Mouse (Mus musculus): ENCODE measurements at regions not wholly inside any gene's neighbourhood (a gene's known extent, or its start where the extent isn't known, plus 50 kb on each side); places are given as distances from the start of the nearest gene placed in this dataset.

DNA sequence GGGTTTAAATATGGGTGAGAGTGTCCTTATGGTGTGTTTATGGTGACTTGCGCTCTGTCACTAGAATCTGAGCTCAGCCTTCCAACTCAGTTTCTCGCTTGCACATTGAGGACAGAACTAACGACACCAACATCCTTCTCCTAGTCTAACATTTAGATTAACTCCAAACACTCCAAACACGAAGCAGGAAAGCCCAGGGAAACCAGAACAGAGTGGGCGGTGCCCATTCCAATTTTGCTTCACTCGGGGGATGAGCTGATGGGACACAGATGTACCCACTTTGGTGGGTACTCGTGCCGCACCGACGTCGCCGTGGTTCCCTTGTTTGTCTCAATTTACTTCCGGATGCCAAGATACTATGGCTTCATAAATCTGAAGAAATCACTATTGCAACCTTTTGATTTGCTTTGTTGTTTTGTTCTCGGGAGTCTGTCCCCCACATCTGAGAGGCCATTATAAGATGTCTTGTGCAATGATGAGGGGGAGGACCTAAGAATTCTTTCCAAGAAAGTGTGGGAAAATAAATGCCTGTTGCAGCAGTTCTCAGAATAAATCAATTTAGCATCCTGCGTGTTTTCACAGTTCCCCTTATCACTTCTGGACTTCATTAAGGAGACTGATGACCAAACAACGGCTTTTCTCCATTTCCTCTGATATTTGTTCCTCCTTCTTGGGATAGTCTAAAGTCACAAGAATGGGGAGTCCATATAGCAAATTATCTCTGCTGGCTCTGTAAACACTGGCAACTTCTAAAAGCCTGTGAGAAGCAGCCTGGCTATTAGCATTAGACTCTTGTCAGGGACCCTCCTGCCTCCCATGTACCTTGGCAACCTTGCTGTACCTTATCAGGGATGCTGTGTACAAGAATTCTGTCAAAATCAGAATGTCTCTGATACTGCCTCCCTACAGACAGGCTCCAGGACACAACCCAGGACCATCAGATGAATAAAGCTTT lies 96.2 kb upstream of the Klf9 start:
- H3K79me2 ChIP-seq (ENCODE audit: control insufficient read depth, insufficient read depth, low read length): no peaks in the 10 kb centered on the region
- peak; percentile 46 for DNase-seq (ENCODE audit: extremely low read depth, low read depth, low spot score)
- TF ChIP-seq CTCF (IDR thresholded peaks at IDR 0.05; ENCODE audit: low read depth, low read length) (no peak), POLR2A (IDR thresholded peaks at IDR 0.05; ENCODE audit: extremely low read depth, insufficient read depth, low read length) (no peak)
- no peak overlapping the region for H3K4me3 ChIP-seq (ENCODE audit: insufficient read depth, low read depth, low read length)
- peak overlapping the region; percentile 36; the same call in 1 of the 2 replicates for H3K27ac ChIP-seq (replicated peaks; ENCODE audit: insufficient read depth, low read depth, low read length)
- no peaks in the 10 kb centered on the region for H3K36me3 ChIP-seq (ENCODE audit: control insufficient read depth, insufficient read depth, low read length)
- peaks cover 2% of the 10 kb centered on the region; the same call in 1 of the 2 replicates for H3K4me1 ChIP-seq (ENCODE audit: control insufficient read depth, insufficient read depth, low read length)
- H3K9ac ChIP-seq (ENCODE audit: low read depth, low read length): no peak overlapping the region
- H3K27me3 ChIP-seq (ENCODE audit: control insufficient read depth, insufficient read depth, low read length): no peaks in the 10 kb centered on the region
- WGBS: 74% methylated on average over 16 of the region's 16 CpGs

DNA sequence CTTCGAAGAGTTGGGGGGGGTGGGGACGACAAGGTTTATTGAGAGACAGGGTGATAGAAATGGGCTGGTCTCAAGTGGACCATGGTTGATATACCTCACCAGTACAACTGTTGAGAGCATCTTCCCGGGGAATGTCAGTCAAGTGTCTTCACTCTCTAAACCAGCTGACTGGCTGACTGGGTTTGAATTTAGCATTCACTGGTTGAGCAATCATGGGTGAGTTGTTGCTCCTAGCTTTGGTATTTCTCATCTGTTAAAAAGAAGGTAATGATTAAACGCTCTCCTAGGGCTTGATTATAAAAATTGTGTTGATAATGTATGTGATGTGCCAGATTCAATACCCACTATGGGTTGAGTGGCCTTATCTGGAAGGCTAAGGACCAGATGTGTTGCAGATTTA lies 89.6 kb upstream of the Klf9 start:
- Histone ChIP-seq H3K4me3 (ENCODE audit: insufficient read depth, low read depth, low read length) (no peak overlapping the region), H3K27me3 (ENCODE audit: control insufficient read depth, insufficient read depth, low read length) (no peaks in the 10 kb centered on the region), H3K4me1 (ENCODE audit: control insufficient read depth, insufficient read depth, low read length) (peaks cover 5% of the 10 kb centered on the region; the same call in 1 of the 2 replicates), H3K27ac (replicated peaks; ENCODE audit: insufficient read depth, low read depth, low read length) (no peak overlapping the region), H3K9ac (ENCODE audit: low read depth, low read length) (no peak overlapping the region), H3K36me3 (ENCODE audit: control insufficient read depth, insufficient read depth, low read length) (no peaks in the 10 kb centered on the region), H3K79me2 (ENCODE audit: control insufficient read depth, insufficient read depth, low read length) (no peaks in the 10 kb centered on the region)
- DNase-seq (ENCODE audit: extremely low read depth, low read depth, low spot score): no peak
- no peak for TF ChIP-seq CTCF (IDR thresholded peaks at IDR 0.05; ENCODE audit: low read depth, low read length)
- TF ChIP-seq POLR2A (IDR thresholded peaks at IDR 0.05; ENCODE audit: extremely low read depth, insufficient read depth, low read length): no peak
- 82% methylated on average over 4 of the region's 4 CpGs for WGBS

DNA sequence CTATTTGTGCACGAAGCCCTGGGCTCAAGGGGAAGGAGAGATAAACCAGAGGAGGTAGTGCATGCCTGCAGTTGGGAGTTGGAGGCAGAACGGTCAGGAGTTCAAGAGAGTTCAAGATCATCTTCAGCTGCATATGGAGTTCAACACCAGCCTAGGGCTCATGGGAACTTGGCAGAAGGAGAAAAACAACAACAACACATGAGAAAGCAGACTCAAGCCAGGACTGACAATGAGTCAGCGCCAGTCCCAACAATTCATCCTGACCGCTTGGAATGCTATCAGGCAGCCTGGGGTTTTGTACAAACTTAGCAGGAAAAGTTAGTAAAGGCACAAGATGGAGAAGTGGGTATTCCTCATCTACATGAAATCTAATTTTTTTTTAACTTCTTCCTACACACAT lies 86.6 kb upstream of the Klf9 start:
- TF ChIP-seq POLR2A (IDR thresholded peaks at IDR 0.05; ENCODE audit: extremely low read depth, insufficient read depth, low read length) (no peak), CTCF (IDR thresholded peaks at IDR 0.05; ENCODE audit: low read depth, low read length) (no peak)
- Histone ChIP-seq H3K79me2 (ENCODE audit: control insufficient read depth, insufficient read depth, low read length) (no peaks in the 10 kb centered on the region), H3K27me3 (ENCODE audit: control insufficient read depth, insufficient read depth, low read length) (no peaks in the 10 kb centered on the region), H3K4me3 (ENCODE audit: insufficient read depth, low read depth, low read length) (no peak overlapping the region), H3K27ac (replicated peaks; ENCODE audit: insufficient read depth, low read depth, low read length) (no peak overlapping the region), H3K4me1 (ENCODE audit: control insufficient read depth, insufficient read depth, low read length) (peaks cover 19% of the 10 kb centered on the region), H3K9ac (ENCODE audit: low read depth, low read length) (no peak overlapping the region), H3K36me3 (ENCODE audit: control insufficient read depth, insufficient read depth, low read length) (no peaks in the 10 kb centered on the region)
- WGBS: 76% methylated on average over 4 of the region's 4 CpGs
- no peak for DNase-seq (ENCODE audit: extremely low read depth, low read depth, low spot score)

DNA sequence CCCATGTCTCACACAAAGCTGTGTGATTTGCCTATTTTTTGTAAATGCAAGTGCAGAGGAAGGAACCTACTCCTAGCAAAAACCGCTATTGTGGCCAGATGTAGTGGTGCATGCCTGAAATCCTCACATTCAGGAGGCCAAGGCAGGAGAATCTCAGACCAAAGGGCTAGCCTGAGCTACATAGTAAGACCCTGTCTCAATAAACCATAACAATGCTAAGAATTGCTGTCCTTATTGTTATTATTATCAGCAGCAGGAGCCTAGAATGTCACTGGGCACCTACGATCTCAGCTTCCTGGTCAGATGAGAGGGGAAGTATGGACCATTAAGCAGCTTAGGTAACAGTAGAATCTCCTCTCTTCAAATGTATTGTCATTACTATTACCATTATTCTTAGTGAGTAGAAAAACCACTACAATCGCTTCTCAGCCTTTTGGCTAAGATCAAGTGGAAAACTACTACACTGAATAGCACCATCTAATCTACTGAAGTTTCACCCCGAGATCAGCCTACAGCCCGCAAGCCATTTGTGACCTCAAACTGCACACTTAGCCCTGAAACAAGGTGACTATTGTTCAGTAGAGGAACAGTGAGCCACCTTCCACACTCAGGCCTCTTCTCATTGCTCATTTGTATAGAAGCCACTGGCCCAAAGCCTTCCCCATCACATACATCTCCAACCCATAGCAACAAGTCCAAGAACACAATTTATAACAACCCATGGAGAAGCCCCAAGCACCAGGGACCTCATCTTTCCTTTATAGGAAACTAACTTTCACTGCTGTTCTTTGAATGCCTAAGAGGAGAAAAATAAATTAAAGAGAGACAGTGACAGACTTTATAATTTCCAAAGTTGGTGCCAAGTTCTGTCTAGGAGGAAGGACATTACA lies 84.9 kb upstream of the Klf9 start:
- DNase-seq (ENCODE audit: extremely low read depth, low read depth, low spot score): no peak
- Histone ChIP-seq H3K4me3 (ENCODE audit: insufficient read depth, low read depth, low read length) (no peak overlapping the region), H3K79me2 (ENCODE audit: control insufficient read depth, insufficient read depth, low read length) (no peaks in the 10 kb centered on the region), H3K9ac (ENCODE audit: low read depth, low read length) (peak overlapping the region; percentile 49; the same call in 1 of the 2 replicates), H3K36me3 (ENCODE audit: control insufficient read depth, insufficient read depth, low read length) (no peaks in the 10 kb centered on the region), H3K27ac (replicated peaks; ENCODE audit: insufficient read depth, low read depth, low read length) (peak overlapping the region; percentile 92), H3K4me1 (ENCODE audit: control insufficient read depth, insufficient read depth, low read length) (peaks cover 26% of the 10 kb centered on the region), H3K27me3 (ENCODE audit: control insufficient read depth, insufficient read depth, low read length) (no peaks in the 10 kb centered on the region)
- 87% methylated on average over 5 of the region's 5 CpGs for WGBS
- TF ChIP-seq POLR2A (IDR thresholded peaks at IDR 0.05; ENCODE audit: extremely low read depth, insufficient read depth, low read length) (no peak), CTCF (IDR thresholded peaks at IDR 0.05; ENCODE audit: low read depth, low read length) (no peak)

DNA sequence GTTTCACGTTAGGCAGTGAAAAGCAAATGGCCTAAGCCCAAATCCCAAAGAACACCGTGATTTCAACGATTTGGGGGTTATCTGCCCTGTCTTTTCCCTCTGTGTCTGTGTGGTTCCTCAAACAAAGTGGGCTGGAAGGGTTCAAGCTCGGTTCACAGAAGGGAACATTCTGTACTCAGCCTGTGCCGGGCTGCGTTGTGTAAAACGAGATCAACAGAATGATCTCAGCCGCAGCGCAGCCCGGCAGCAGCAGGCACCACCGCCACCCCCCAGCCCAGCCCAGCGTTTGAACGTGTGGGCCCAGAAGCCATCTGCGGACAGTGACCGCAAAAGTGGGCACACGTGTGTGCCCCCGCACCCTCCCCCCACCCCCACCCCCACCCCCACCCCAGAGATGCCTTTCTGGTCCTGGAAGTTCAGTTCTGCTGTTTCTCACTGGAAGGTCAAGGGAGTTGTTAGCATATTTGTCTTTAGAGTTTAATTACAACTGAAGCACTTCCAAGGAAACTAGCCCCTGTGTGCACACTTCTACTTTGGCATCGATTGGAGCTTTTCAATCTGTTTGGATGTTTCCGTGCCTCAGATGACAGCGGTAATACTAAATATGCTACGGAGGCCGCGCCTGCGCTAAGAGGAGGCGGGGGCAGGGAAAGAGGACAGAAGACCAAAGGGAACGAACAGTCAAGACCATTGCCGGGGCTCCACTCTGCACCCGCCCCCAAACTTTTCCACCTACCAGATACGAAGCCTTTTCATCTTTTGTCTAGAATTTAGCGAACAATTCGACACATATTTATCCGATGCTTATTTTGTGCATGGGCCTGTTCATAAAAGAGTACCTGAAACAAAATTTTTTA lies 83.9 kb upstream of the Klf9 start:
- Histone ChIP-seq H3K27me3 (ENCODE audit: control insufficient read depth, insufficient read depth, low read length) (no peaks in the 10 kb centered on the region), H3K9ac (ENCODE audit: low read depth, low read length) (peak overlapping the region; percentile 82), H3K27ac (replicated peaks; ENCODE audit: insufficient read depth, low read depth, low read length) (peak overlapping the region; percentile 92), H3K4me3 (ENCODE audit: insufficient read depth, low read depth, low read length) (peak overlapping the region; percentile 9; the same call in 1 of the 2 replicates), H3K36me3 (ENCODE audit: control insufficient read depth, insufficient read depth, low read length) (no peaks in the 10 kb centered on the region), H3K79me2 (ENCODE audit: control insufficient read depth, insufficient read depth, low read length) (no peaks in the 10 kb centered on the region), H3K4me1 (ENCODE audit: control insufficient read depth, insufficient read depth, low read length) (peaks cover 26% of the 10 kb centered on the region)
- 5% methylated on average over 30 of the region's 32 CpGs for WGBS
- peak; percentile 85 for DNase-seq (ENCODE audit: extremely low read depth, low read depth, low spot score)
- TF ChIP-seq CTCF (IDR thresholded peaks at IDR 0.05; ENCODE audit: low read depth, low read length): no peak
- TF ChIP-seq POLR2A (IDR thresholded peaks at IDR 0.05; ENCODE audit: extremely low read depth, insufficient read depth, low read length): 0 out of 2 replicates have a peak, but pooled peaks have one; percentile 30
